Mouse (Mus musculus): ENCODE measurements at regions not wholly inside any gene's neighbourhood (a gene's known extent, or its start where the extent isn't known, plus 50 kb on each side); places are given as distances from the start of the nearest gene placed in this dataset.

DNA sequence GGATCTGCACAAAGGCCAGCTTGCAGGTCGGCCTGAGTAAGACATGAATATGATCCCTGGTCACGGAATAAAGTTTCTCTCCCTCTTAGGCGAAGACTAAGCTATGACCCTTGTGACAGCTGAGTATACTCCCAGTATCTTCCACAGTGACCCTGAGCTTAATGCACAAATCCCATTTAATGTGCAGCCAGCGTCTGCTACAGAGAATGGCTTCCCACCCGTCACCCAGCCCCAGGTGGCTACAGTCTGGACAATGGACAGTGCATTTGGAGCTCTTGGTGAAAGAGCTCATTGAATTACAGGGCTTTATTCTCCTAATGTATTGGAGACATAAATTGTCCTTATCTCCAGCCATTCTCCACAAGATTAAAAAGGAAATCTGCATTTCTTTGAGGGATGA, 454.3 kb upstream of the Fam19a5 start:
- no peak for DNase-seq (ENCODE audit: low spot score in 2 of 2)

DNA sequence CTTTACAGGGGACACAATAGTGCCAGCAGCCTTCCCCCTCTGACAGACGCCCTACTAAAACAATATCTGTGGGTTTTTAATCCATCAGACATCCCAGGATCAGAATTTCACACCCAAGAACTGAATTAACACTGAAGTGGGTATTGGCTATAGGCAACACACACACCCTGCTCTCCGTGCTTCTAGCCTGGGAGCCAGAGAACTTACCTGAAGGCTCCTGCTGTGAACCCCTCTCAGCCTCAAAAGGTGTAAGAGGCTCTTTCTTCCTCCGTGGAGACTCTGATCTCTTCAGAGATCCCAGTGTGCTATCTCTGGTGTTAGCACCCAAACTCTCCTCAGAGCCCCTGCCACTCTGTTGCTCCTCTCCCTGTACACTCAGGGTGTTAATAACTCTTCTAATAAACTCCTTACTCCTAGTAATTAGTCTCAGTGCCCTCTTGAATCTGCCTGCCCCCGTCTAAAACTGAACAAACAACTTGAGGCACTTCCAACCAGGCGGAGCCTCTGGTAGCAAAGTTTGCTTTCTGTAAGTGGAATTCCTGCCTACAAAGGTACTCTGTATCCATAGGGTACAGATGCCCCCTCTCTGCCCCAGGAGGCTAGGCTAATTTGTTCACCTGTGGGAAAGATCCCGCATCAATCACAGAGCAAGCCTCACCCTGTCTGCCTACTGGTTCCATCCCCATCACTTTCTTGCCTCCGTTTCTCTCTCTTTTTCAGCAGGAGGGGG, 452.9 kb upstream of the Fam19a5 start:
- no peak for DNase-seq (ENCODE audit: low spot score in 2 of 2)

GRCm38 (mm10) chr15:87097206-87097605, 446.9 kb upstream of the Fam19a5 start:
- DNase-seq (ENCODE audit: low spot score in 2 of 2) = no peak

DNA sequence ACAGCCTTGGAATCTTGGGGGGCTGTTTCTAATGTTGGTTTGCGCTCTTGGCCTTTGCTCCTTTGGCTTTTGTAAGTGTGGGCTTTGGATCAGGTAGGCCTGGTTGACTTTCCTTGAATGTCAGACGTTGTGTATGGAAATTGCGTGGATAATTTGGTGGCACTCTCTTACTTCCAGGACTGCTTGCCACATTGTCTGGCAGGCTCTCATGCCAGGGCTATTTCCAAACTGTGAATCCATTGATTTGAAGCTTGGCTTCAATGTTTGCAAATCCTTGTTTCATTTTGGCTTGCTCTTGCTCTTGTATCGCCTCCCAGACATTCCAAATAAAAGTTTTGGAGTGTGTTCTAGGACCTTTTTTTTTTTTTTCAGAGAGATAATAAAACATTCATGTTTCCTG, 443.0 kb upstream of the Fam19a5 start:
- no peak for DNase-seq (ENCODE audit: low spot score in 2 of 2)

- DNase-seq (ENCODE audit: low spot score in 2 of 2) = no peak
These were observed 441.9 kb upstream of the Fam19a5 start for GRCm38 (mm10) chr15:87102211-87102610.

GRCm38 (mm10) chr15:87105951-87106350, 438.1 kb upstream of the Fam19a5 start:
- DNase-seq (ENCODE audit: low spot score in 2 of 2) = peak in 1 of 2 experiments; percentile 29

- DNase-seq (ENCODE audit: low spot score in 2 of 2) = no peak
These were observed 436.4 kb upstream of the Fam19a5 start for GRCm38 (mm10) chr15:87107701-87108100.

DNA sequence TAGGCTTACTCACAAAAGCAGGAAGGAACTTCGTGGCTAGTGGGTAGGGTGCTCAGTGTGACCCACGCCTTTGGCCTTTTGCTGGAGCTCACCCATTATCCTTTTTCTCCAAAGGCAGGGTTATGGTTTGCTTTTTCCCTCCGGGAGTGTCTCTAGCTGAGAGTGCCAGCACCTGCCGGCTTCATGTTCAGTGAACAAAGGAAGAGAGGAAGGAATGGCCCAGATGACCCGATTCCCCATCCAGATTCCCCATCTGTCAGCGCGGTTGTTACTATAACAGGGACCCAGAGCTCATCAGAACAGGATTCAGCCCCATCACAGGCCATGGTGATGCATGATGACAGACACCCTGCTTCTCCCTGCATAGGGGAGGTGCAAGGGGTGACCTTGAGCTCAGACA, 435.7 kb upstream of the Fam19a5 start:
- DNase-seq (ENCODE audit: low spot score in 2 of 2) = no peak

- DNase-seq (ENCODE audit: low spot score in 2 of 2) = no peak
These were observed 421.4 kb upstream of the Fam19a5 start for GRCm38 (mm10) chr15:87122656-87123055.

DNA sequence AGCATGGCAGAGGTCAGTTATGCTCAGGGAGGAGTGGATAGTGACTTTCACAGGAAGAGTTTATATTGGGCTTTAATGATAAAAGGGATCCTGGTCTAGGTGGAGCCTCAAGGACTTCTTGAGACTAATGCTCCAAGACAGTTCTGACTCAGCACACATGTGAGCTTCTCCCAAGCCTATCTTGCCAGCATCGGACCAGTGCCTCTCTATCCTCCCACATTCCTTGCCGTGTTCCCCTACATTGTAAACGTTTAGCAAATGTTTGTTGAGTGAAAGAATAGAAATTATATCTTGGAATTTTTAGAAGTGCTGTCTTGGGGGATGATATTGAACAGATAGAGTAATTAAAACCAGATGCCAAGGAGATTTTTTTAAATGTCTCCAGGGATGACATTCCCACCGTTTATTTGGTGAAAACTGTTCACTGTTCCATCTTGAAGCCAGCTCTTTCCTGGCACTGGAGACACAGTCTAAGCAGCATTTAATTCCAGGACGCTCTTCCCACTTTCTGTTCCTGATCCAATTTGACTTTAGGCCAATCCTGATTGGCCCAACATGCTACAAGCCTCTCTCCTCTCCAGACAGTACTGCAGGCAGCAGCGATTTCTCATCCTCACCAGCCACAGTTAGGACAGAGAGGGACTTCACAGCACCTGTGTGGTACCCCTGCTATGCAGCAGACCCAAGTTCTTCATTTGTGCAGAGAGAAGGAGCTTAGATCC, 418.5 kb upstream of the Fam19a5 start:
- peak; percentile 35 to 44 for DNase-seq (ENCODE audit: low spot score in 2 of 2)

GRCm38 (mm10) chr15:87138870-87139269, 405.2 kb upstream of the Fam19a5 start:
- DNase-seq (ENCODE audit: low spot score in 2 of 2) = no peak

DNA sequence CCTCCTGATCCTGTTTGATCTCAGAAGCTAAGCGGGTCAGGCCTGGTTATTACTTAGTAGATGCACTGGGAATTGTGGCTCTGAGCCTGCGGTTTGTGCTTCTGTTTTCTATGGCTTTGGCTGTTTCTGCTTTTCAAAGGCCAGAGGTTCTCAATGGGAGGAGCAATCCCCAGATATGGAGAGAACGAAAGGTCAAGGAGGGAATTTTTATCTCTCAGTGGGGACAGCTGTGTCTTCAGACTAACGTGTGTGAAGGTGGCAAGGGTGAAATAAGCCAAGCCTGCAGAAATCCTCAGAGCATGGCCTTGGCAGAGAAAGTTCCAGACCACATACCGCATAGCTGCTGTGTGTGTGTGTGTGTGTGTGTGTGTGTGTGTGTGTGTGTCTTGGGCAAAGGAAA, 375.0 kb upstream of the Fam19a5 start:
- no peak for DNase-seq (ENCODE audit: low spot score in 2 of 2)

GRCm38 (mm10) chr15:87170890-87171289, 373.2 kb upstream of the Fam19a5 start:
- no peak for DNase-seq (ENCODE audit: low spot score in 2 of 2)

DNA sequence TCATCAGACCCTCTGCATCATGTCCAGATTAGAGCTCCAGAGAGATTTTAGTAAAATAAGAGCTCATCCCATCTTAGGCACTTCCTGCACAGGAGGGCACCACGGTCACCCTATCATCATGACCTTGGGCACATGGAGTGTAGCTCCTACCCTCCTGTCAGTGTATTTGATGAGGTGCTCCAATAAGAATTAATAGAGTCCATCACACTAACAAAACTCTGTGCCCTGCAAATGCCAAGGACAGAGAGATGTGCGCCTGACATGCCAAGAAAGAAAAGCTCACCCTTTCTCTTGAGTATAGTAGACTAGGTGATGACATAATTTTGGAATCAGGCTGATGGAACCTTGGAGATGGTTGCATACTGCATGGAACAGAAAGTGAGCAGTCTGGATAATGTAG, 371.0 kb upstream of the Fam19a5 start:
- DNase-seq (ENCODE audit: low spot score in 2 of 2) = no peak

GRCm38 (mm10) chr15:87178646-87179045, 365.5 kb upstream of the Fam19a5 start:
- no peak for DNase-seq (ENCODE audit: low spot score in 2 of 2)

DNA sequence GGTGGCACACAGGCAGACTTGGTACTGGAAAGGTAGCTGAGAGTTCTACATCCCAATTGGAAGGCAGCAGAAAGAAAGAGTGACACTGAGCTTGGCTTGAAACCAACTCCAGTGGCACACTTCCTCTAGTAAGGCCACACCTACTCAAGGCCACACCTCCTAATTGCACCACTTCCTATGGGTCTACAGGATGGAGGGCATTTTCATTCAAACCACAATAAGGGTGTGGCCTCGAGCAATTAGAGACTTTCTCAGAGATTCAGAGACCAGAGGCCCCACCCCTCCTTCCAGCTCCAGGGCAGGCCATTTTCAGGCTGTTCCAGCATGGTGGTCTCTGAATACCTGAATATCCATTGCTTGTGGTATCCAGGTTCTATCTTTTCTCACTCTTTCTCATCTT, 363.3 kb upstream of the Fam19a5 start:
- DNase-seq (ENCODE audit: low spot score in 2 of 2) = no peak

DNA sequence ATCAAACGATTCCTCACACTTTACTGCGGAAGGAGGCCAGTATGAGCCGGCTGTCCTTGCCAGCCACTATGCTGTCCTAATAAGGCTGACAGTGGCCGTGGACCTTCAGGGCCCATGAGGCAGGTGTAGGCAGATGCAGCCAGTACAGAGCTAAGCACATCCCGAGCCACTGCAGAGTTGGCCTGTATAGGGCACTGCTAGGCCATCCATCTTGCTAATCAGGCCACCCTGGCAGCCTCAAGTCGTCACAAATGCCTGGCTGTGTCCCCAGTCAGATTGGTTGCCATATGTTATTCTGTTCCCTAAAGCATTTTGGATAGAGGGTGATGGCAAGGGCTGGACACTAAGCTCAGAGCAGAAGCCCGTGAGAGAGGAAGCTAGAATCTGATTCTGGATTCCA, 359.9 kb upstream of the Fam19a5 start:
- DNase-seq (ENCODE audit: low spot score in 2 of 2) = no peak

GRCm38 (mm10) chr15:87188816-87189455, 355.2 kb upstream of the Fam19a5 start:
- DNase-seq (ENCODE audit: low spot score in 2 of 2) = no peak

- DNase-seq (ENCODE audit: low spot score in 2 of 2) = peak in 1 of 2 experiments; percentile 46
These were observed 352.2 kb upstream of the Fam19a5 start for GRCm38 (mm10) chr15:87191901-87192300.

DNA sequence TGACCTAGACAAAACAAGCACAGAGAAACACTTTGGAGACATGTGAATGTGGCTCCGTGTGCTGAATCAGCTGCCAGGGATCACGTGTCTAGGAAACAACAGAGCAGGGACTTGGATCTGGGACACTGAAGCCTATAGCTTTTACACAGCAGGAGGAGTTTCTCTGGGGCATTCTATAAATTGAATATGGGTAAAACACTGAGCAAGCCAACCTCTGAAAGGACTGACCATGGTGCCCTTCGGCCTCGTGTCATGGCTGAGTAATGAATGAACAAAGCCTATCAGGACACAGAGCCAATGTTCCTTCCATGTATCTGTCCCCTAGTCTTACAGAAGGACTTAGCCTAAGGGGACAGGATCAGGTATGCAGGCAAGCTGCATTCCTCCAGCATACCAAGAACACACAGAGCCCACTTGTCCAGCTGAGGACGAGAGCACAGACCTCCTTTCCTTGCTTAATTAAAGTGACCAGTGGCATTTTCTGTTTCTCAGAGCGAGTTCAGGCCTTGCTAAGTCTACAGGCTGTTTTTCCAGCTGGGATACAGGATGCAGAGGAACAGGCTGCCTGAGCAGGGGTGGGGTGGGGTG, 347.7 kb upstream of the Fam19a5 start:
- no peak for DNase-seq (ENCODE audit: low spot score in 2 of 2)

GRCm38 (mm10) chr15:87199641-87200040, 344.5 kb upstream of the Fam19a5 start:
- no peak for DNase-seq (ENCODE audit: low spot score in 2 of 2)

All from layer of hippocampus, adult 18-20 months (tissue).